Mouse (Mus musculus): ENCODE data around the gene Ahdc1. TPM values are rescaled to one million over a fixed set of nuclear protein-coding genes. Genes with fewer than 3 reads are reported as not detected.

Ahdc1 gene
- total and polyA plus RNA-seq, 2 experiments from 2014 or later, result 5.2 to 40.5 TPM

- ATAC-seq (ENCODE audit: insufficient read depth, low read depth) (peak; percentile 34), DNase-seq (ENCODE audit: low spot score) (peak; percentile 68)
- TF ChIP-seq EP300 (IDR thresholded peaks at IDR 0.05; ENCODE audit: low read depth) (no peak), CTCF (IDR thresholded peaks at IDR 0.05; ENCODE audit: low read depth) (no peak)
- Histone ChIP-seq H3K4me2 (ENCODE audit: low read depth, low read length) (peak overlapping the region; percentile 20; the same call in 1 of the 2 replicates), H3K36me3 (replicated peaks; ENCODE audit: control insufficient read depth, insufficient read depth, low read length) (peaks cover 29% of the 10 kb centered on the region), H3K4me1 (ENCODE audit: control insufficient read depth, insufficient read depth) (peaks cover 43% of the 10 kb centered on the region), H3K9ac (replicated peaks; ENCODE audit: low read depth, low read length) (0 out of 2 replicates have a peak overlapping the region, but pooled peaks have one; percentile 4), H3K9me3 (replicated peaks; ENCODE audit: control insufficient read depth, low read length) (no peaks in the 10 kb centered on the region), H3K27me3 (ENCODE audit: control insufficient read depth, insufficient read depth, low read length) (no peaks in the 10 kb centered on the region), H3K4me3 (ENCODE audit: low read depth, low read length) (no peak overlapping the region), H3K27ac (ENCODE audit: low read depth) (peak overlapping the region; percentile 75)
- WGBS, result 39% methylated on average over 7 of the region's 7 CpGs
These were observed 46.5 kb downstream of the Ahdc1 start for GRCm38 (mm10) chr4:133057389-133058122.

- Histone ChIP-seq H3K4me3 (ENCODE audit: low read depth, low read length) (no peak overlapping the region), H3K9me3 (replicated peaks; ENCODE audit: control insufficient read depth, low read length) (no peaks in the 10 kb centered on the region), H3K4me2 (ENCODE audit: low read depth, low read length) (no peak overlapping the region), H3K4me1 (ENCODE audit: control insufficient read depth, insufficient read depth) (peaks cover 39% of the 10 kb centered on the region), H3K9ac (replicated peaks; ENCODE audit: low read depth, low read length) (no peak overlapping the region), H3K27ac (ENCODE audit: low read depth) (peak overlapping the region; percentile 75), H3K27me3 (ENCODE audit: control insufficient read depth, insufficient read depth, low read length) (no peaks in the 10 kb centered on the region), H3K36me3 (replicated peaks; ENCODE audit: control insufficient read depth, insufficient read depth, low read length) (peaks cover 35% of the 10 kb centered on the region)
- WGBS, result 83% methylated on average over 4 of the region's 4 CpGs
- no peak for TF ChIP-seq EP300 (IDR thresholded peaks at IDR 0.05; ENCODE audit: low read depth)
- TF ChIP-seq CTCF (IDR thresholded peaks at IDR 0.05; ENCODE audit: low read depth), result no peak
- ATAC-seq (ENCODE audit: insufficient read depth, low read depth) (no peak), DNase-seq (ENCODE audit: low spot score) (no peak)
These were observed 47.0 kb downstream of the Ahdc1 start for GRCm38 (mm10) chr4:133058123-133058453.

- peaks cover 35% of the 10 kb centered on the region for H3K4me1 ChIP-seq (ENCODE audit: control insufficient read depth, insufficient read depth)
- no peak overlapping the region; the same call in 1 of the 2 replicates for H3K9ac ChIP-seq (replicated peaks; ENCODE audit: low read depth, low read length)
- peak overlapping the region; percentile 75 for H3K27ac ChIP-seq (ENCODE audit: low read depth)
- TF ChIP-seq CTCF (IDR thresholded peaks at IDR 0.05; ENCODE audit: low read depth) (no peak), EP300 (IDR thresholded peaks at IDR 0.05; ENCODE audit: low read depth) (no peak)
- H3K4me3 ChIP-seq (ENCODE audit: low read depth, low read length), result no peak overlapping the region
- 60% methylated on average over 11 of the region's 11 CpGs for WGBS
- H3K36me3 ChIP-seq (replicated peaks; ENCODE audit: control insufficient read depth, insufficient read depth, low read length), result peaks cover 42% of the 10 kb centered on the region
- DNase-seq (ENCODE audit: low spot score) (no peak), ATAC-seq (ENCODE audit: insufficient read depth, low read depth) (no peak)
- H3K27me3 ChIP-seq (ENCODE audit: control insufficient read depth, insufficient read depth, low read length), result no peaks in the 10 kb centered on the region
- H3K4me2 ChIP-seq (ENCODE audit: low read depth, low read length), result no peak overlapping the region
- H3K9me3 ChIP-seq (replicated peaks; ENCODE audit: control insufficient read depth, low read length), result no peaks in the 10 kb centered on the region
These were observed 47.7 kb downstream of the Ahdc1 start for GRCm38 (mm10) chr4:133058513-133059480.

- no peak for ATAC-seq (ENCODE audit: insufficient read depth, low read depth)
- H3K27me3 ChIP-seq (ENCODE audit: control insufficient read depth, insufficient read depth, low read length), result no peaks in the 10 kb centered on the region
- TF ChIP-seq CTCF (IDR thresholded peaks at IDR 0.05; ENCODE audit: low read depth), result no peak
- TF ChIP-seq EP300 (IDR thresholded peaks at IDR 0.05; ENCODE audit: low read depth), result no peak
- no peak for DNase-seq (ENCODE audit: low spot score)
- no peaks in the 10 kb centered on the region for H3K9me3 ChIP-seq (replicated peaks; ENCODE audit: control insufficient read depth, low read length)
- no peak overlapping the region for H3K27ac ChIP-seq (ENCODE audit: low read depth)
- H3K4me1 ChIP-seq (ENCODE audit: control insufficient read depth, insufficient read depth), result peaks cover 33% of the 10 kb centered on the region
- 72% methylated on average over 11 of the region's 11 CpGs for WGBS
- no peak overlapping the region for H3K9ac ChIP-seq (replicated peaks; ENCODE audit: low read depth, low read length)
- H3K4me2 ChIP-seq (ENCODE audit: low read depth, low read length), result no peak overlapping the region
- no peak overlapping the region for H3K4me3 ChIP-seq (ENCODE audit: low read depth, low read length)
- peaks cover 53% of the 10 kb centered on the region for H3K36me3 ChIP-seq (replicated peaks; ENCODE audit: control insufficient read depth, insufficient read depth, low read length)
These were observed 49.6 kb downstream of the Ahdc1 start for GRCm38 (mm10) chr4:133060702-133061101.

- H3K9ac ChIP-seq (replicated peaks; ENCODE audit: low read depth, low read length), result no peak overlapping the region
- peaks cover 22% of the 10 kb centered on the region for H3K4me1 ChIP-seq (ENCODE audit: control insufficient read depth, insufficient read depth)
- H3K9me3 ChIP-seq (replicated peaks; ENCODE audit: control insufficient read depth, low read length), result no peaks in the 10 kb centered on the region
- H3K27me3 ChIP-seq (ENCODE audit: control insufficient read depth, insufficient read depth, low read length), result no peaks in the 10 kb centered on the region
- ATAC-seq (ENCODE audit: insufficient read depth, low read depth), result no peak
- no peak for DNase-seq (ENCODE audit: low spot score)
- H3K27ac ChIP-seq (ENCODE audit: low read depth), result no peak overlapping the region
- 91% methylated on average over 20 of the region's 20 CpGs for WGBS
- no peak overlapping the region for H3K4me2 ChIP-seq (ENCODE audit: low read depth, low read length)
- TF ChIP-seq EP300 (IDR thresholded peaks at IDR 0.05; ENCODE audit: low read depth) (no peak), CTCF (IDR thresholded peaks at IDR 0.05; ENCODE audit: low read depth) (no peak)
- no peak overlapping the region for H3K4me3 ChIP-seq (ENCODE audit: low read depth, low read length)
- H3K36me3 ChIP-seq (replicated peaks; ENCODE audit: control insufficient read depth, insufficient read depth, low read length), result peaks cover 64% of the 10 kb centered on the region
These were observed 50.7 kb downstream of the Ahdc1 start for GRCm38 (mm10) chr4:133061798-133062197.

Data from heart, postnatal 0 days (tissue).